Mouse (Mus musculus): ENCODE results near the gene Gfpt1.

DNA sequence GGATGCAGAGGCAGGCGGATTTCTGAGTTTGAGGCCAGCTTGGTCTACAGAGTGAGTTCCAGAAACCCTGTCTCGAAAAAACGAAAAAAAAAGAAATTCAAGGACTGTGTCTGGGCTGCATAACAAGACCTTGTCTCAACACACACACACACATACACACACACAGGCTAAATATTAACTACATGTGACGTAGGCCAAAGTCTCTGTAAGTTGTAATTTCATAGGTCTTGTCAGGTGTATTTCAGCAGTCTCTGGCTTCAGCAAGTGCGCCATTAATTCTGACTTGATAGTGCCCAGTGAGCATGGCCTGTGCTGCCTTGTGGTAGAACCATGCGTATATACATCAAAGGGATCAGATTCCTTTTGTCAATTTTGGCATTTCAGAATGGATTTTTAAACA is 40.7 kb upstream of the Gfpt1 start:
- TF ChIP-seq POLR2A (IDR thresholded peaks at IDR 0.05; ENCODE audit: extremely low read depth, insufficient read depth, low read length) (no peak), CTCF (IDR thresholded peaks at IDR 0.05; ENCODE audit: low read depth, low read length) (no peak)

Data from liver, adult 2 months (tissue).